30 mouse cellular contexts compared by ENCODE assay signal in genomic region chr7:116115216-116115930, GRCm38 (mm10). TPM values are rescaled to one million over a fixed set of nuclear protein-coding genes. Genes with fewer than 3 reads are reported as not detected.
DNase-seq lines count a peak whose midpoint lies in the region; ATAC-seq and TF ChIP-seq lines count a peak whose summit lies in the region.
"Had no signal": no experiment of that assay in that cellular context is flagged by ENCODE, and none has a peak within 500 bp of the region (broad histone marks: within the 10 kb centered on the region; RNA-seq: fewer than 3 reads in every experiment).

No protein-coding gene starts in this region.

- H3K4me2 ChIP-seq in forebrain, postnatal 0 days (ENCODE audit: low read depth): no peak overlapping the region
- H3K4me2 ChIP-seq in liver, embryonic 11.5 days: no peak overlapping the region
- H3K4me2 ChIP-seq in liver, postnatal 0 days (ENCODE audit: low read depth, low read length): no peak overlapping the region
- H3K4me2 ChIP-seq in neural tube, embryonic 15.5 days: no peak overlapping the region
- H3K4me2 ChIP-seq: embryonic facial prominence, embryonic 15.5 days; forebrain, embryonic 13.5 days; intestine, embryonic 15.5 days; limb, embryonic 13.5 days; liver, embryonic 12.5 days; stomach, embryonic 15.5 days had no signal

- no peaks in the 10 kb centered on the region for H3K36me3 ChIP-seq in forebrain, embryonic 10.5 days (replicated peaks)
- H3K36me3 ChIP-seq in forebrain, postnatal 0 days (ENCODE audit: insufficient read depth): no peaks in the 10 kb centered on the region
- no peaks in the 10 kb centered on the region for H3K36me3 ChIP-seq in liver, embryonic 11.5 days (ENCODE audit: control insufficient read depth, insufficient read depth, low read length)
- H3K36me3 ChIP-seq in liver, postnatal 0 days (replicated peaks; ENCODE audit: insufficient read depth, low read length): no peaks in the 10 kb centered on the region
- no peaks in the 10 kb centered on the region for H3K36me3 ChIP-seq in neural tube, embryonic 15.5 days
- H3K36me3 ChIP-seq: embryonic facial prominence, embryonic 15.5 days; intestine, embryonic 15.5 days; limb, embryonic 13.5 days; liver, embryonic 12.5 days; stomach, embryonic 15.5 days had no signal

- H3K27ac ChIP-seq in forebrain, embryonic 10.5 days: 0 out of 2 replicates have a peak overlapping the region, but pooled peaks have one; percentile 2
- H3K27ac ChIP-seq in forebrain, postnatal 0 days (ENCODE audit: low read depth, low read length): no peak overlapping the region
- no peak overlapping the region for H3K27ac ChIP-seq in liver, embryonic 11.5 days (ENCODE audit: low read depth, low read length)
- no peak overlapping the region for H3K27ac ChIP-seq in liver, postnatal 0 days (ENCODE audit: low read depth)
- H3K27ac ChIP-seq in neural tube, embryonic 15.5 days (replicated peaks): no peak overlapping the region
- H3K27ac ChIP-seq: embryonic facial prominence, embryonic 15.5 days; forebrain, embryonic 13.5 days; heart, adult 2 months; intestine, embryonic 15.5 days; kidney, postnatal 0 days; limb, embryonic 13.5 days; liver, embryonic 12.5 days; stomach, embryonic 15.5 days had no signal

- peak; percentile 13 for DNase-seq in forebrain, embryonic 10.5 days (ENCODE audit: extremely low spot score, low spot score)
- DNase-seq in forebrain, postnatal 0 days: no peak
- peak; percentile 25 for DNase-seq in liver, embryonic 11.5 days (ENCODE audit: low spot score)
- DNase-seq in liver, postnatal 0 days: no peak
- DNase-seq in adrenal gland, postnatal 25 days: peak; percentile 23
- DNase-seq in cerebellum, adult 9-10 months: no peak
- DNase-seq: cerebellum, adult 18-20 months; cerebellum, postnatal 14 days; gastrocnemius, postnatal 14 days; heart, adult 2 months; kidney, adult 8-10 months; layer of hippocampus, adult 9-11 months; lung, adult 18-20 months; lung, postnatal 4 days; midbrain, embryonic 14.5 days; right cerebral cortex, postnatal 25 days; thymus, adult 18-20 months; thymus, postnatal 36 days had no signal

- no peak for TF ChIP-seq EP300 in liver, postnatal 0 days (IDR thresholded peaks at IDR 0.05; ENCODE audit: low read depth)

- ATAC-seq in forebrain, postnatal 0 days: no peak
- ATAC-seq in liver, embryonic 11.5 days (replicated peaks; ENCODE audit: low FRiP score): no peak
- ATAC-seq in liver, postnatal 0 days: no peak
- no peak for ATAC-seq in neural tube, embryonic 15.5 days (ENCODE audit: low FRiP score)
- ATAC-seq: forebrain, embryonic 13.5 days; hindbrain, embryonic 16.5 days; intestine, embryonic 15.5 days; liver, embryonic 12.5 days; lung, postnatal 0 days; Patski had no signal

- 0 out of 2 replicates have a peak, but pooled peaks cover 3% of the 10 kb centered on the region for H3K9me3 ChIP-seq in forebrain, embryonic 10.5 days
- H3K9me3 ChIP-seq in forebrain, postnatal 0 days (ENCODE audit: low read length): no peaks in the 10 kb centered on the region
- H3K9me3 ChIP-seq in liver, embryonic 11.5 days (ENCODE audit: control insufficient read depth, low read length): no peaks in the 10 kb centered on the region
- no peaks in the 10 kb centered on the region; the same call in 1 of the 2 replicates for H3K9me3 ChIP-seq in liver, postnatal 0 days (ENCODE audit: low read length)
- H3K9me3 ChIP-seq in neural tube, embryonic 15.5 days (replicated peaks): no peaks in the 10 kb centered on the region
- H3K9me3 ChIP-seq: embryonic facial prominence, embryonic 15.5 days; forebrain, embryonic 13.5 days; intestine, embryonic 15.5 days; liver, embryonic 12.5 days; stomach, embryonic 15.5 days had no signal

- 76% methylated on average over 12 of the region's 12 CpGs for WGBS in forebrain, embryonic 10.5 days
- 76% methylated on average over 12 of the region's 12 CpGs for WGBS in forebrain, postnatal 0 days
- WGBS in liver, embryonic 11.5 days: 75% methylated on average over 12 of the region's 12 CpGs
- WGBS in liver, postnatal 0 days (ENCODE audit: insufficient replicate concordance): 74% methylated on average over 12 of the region's 12 CpGs
- WGBS in neural tube, embryonic 15.5 days: 72% methylated on average over 12 of the region's 12 CpGs

- H3K27me3 ChIP-seq in forebrain, embryonic 10.5 days (ENCODE audit: poor library complexity, severe bottlenecking): no peaks in the 10 kb centered on the region
- H3K27me3 ChIP-seq in forebrain, postnatal 0 days (ENCODE audit: insufficient read depth, low read length): no peaks in the 10 kb centered on the region
- H3K27me3 ChIP-seq in liver, embryonic 11.5 days (replicated peaks; ENCODE audit: control insufficient read depth, insufficient read depth, low read length): no peaks in the 10 kb centered on the region
- no peaks in the 10 kb centered on the region for H3K27me3 ChIP-seq in liver, postnatal 0 days (ENCODE audit: insufficient read depth, low read length)
- H3K27me3 ChIP-seq in neural tube, embryonic 15.5 days (replicated peaks): no peaks in the 10 kb centered on the region
- H3K27me3 ChIP-seq: embryonic facial prominence, embryonic 15.5 days; forebrain, embryonic 13.5 days; intestine, embryonic 15.5 days; limb, embryonic 13.5 days; liver, embryonic 12.5 days; Patski; stomach, embryonic 15.5 days had no signal

- no peak overlapping the region for H3K9ac ChIP-seq in forebrain, postnatal 0 days
- H3K9ac ChIP-seq in liver, embryonic 11.5 days (ENCODE audit: low read depth, low read length): no peak overlapping the region
- no peak overlapping the region for H3K9ac ChIP-seq in liver, postnatal 0 days (replicated peaks)
- H3K9ac ChIP-seq in neural tube, embryonic 15.5 days (replicated peaks): no peak overlapping the region
- H3K9ac ChIP-seq: embryonic facial prominence, embryonic 15.5 days; forebrain, embryonic 13.5 days; intestine, embryonic 15.5 days; limb, embryonic 13.5 days; liver, embryonic 12.5 days; stomach, embryonic 15.5 days had no signal

- no peak overlapping the region for H3K4me3 ChIP-seq in forebrain, embryonic 10.5 days
- H3K4me3 ChIP-seq in forebrain, postnatal 0 days (ENCODE audit: low read depth, low read length): no peak overlapping the region
- no peak overlapping the region for H3K4me3 ChIP-seq in liver, embryonic 11.5 days (ENCODE audit: low read depth, low read length)
- H3K4me3 ChIP-seq in liver, postnatal 0 days (ENCODE audit: low read depth, low read length): no peak overlapping the region
- H3K4me3 ChIP-seq in neural tube, embryonic 15.5 days (replicated peaks): no peak overlapping the region
- H3K4me3 ChIP-seq: embryonic facial prominence, embryonic 15.5 days; forebrain, embryonic 13.5 days; heart, adult 2 months; intestine, embryonic 15.5 days; limb, embryonic 13.5 days; liver, embryonic 12.5 days; stomach, embryonic 15.5 days had no signal

- no peak for TF ChIP-seq CTCF in forebrain, postnatal 0 days (IDR thresholded peaks at IDR 0.05; ENCODE audit: low read depth)
- no peak for TF ChIP-seq CTCF in liver, postnatal 0 days (IDR thresholded peaks at IDR 0.05; ENCODE audit: low read depth)

- peaks cover 18% of the 10 kb centered on the region for H3K4me1 ChIP-seq in forebrain, embryonic 10.5 days
- no peaks in the 10 kb centered on the region for H3K4me1 ChIP-seq in forebrain, postnatal 0 days (ENCODE audit: insufficient read depth)
- H3K4me1 ChIP-seq in liver, embryonic 11.5 days (replicated peaks; ENCODE audit: control insufficient read depth, insufficient read depth, low read length): no peaks in the 10 kb centered on the region
- H3K4me1 ChIP-seq in liver, postnatal 0 days (ENCODE audit: insufficient read depth): no peaks in the 10 kb centered on the region
- no peaks in the 10 kb centered on the region for H3K4me1 ChIP-seq in neural tube, embryonic 15.5 days
- H3K4me1 ChIP-seq: embryonic facial prominence, embryonic 15.5 days; forebrain, embryonic 13.5 days; intestine, embryonic 15.5 days; liver, embryonic 12.5 days; stomach, embryonic 15.5 days had no signal

RNA-seq across cellular contexts. Expression of gene Gm4353, which starts 30.9 kb away (rescaled TPM):
- polyA plus RNA-seq in forebrain, embryonic 10.5 days (2016; fragmentation: Nextera tagmentation; extraction: Ambion mirVana): 1.0 TPM in 2 replicates
- 0.76 and 0.92 TPM in 2 replicates for total RNA-seq in forebrain, postnatal 0 days (2014; rRNA removed)
- 0.31 and 0.53 TPM in 2 replicates for polyA plus RNA-seq in forebrain, postnatal 0 days (2015; fragmentation: Nextera tagmentation; extraction: Ambion mirVana)
- 0.78 and 0.93 TPM in 2 replicates for polyA plus RNA-seq in liver, embryonic 11.5 days (2014; fragmentation: Nextera tagmentation; extraction: Ambion mirVana)
- polyA plus RNA-seq in liver, postnatal 0 days (2015; fragmentation: Nextera tagmentation; extraction: Ambion mirVana): 0.13 and 0.14 TPM in 2 replicates
- 3.9 and 4.2 TPM in 2 replicates for total RNA-seq in adrenal gland, postnatal 25 days (2021)
- polyA plus RNA-seq in neural tube, embryonic 15.5 days (2015; fragmentation: Nextera tagmentation; extraction: Ambion mirVana): 0.89 and 1.7 TPM in 2 replicates
- total RNA-seq: neutrophil, adult 5-6 weeks had no signal

Comparison
In these comparisons a context has a peak if more than half of its experiments do, and no peak if none do; other contexts are left out.
1. DNase-seq: peak in forebrain, embryonic 10.5 days (single experiment), liver, embryonic 11.5 days (single experiment) and adrenal gland, postnatal 25 days (single experiment); none in forebrain, postnatal 0 days (single experiment), liver, postnatal 0 days (single experiment) and cerebellum, adult 9-10 months (single experiment).